Mouse (Mus musculus) Patski (cell line): ENCODE results near the gene Arpp19. TPM values are rescaled to one million over a fixed set of nuclear protein-coding genes. Genes with fewer than 3 reads are reported as not detected.

Experiments used
- ATAC-seq: fragments of 100-300 bp; one replicate; pipeline ENCODE4 v1.8.0; 2021
- CTCF ChIA-PET: fragments of 350-600 bp; sonication (Branson Sonifier 250); formaldehyde crosslinking; loops from one replicate; lab custom pipeline; 2022; ENCODE audit warnings: inconsistent platforms; lab: Charles Lee
- POLR2A ChIA-PET: fragments of 350-600 bp; sonication (Branson Sonifier 250); formaldehyde crosslinking; loops from one replicate; lab custom pipeline; 2022; ENCODE audit warnings: antibody characterized with exemption, inconsistent platforms; lab: Charles Lee
- DNase-seq: peaks from one replicate; pipeline ENCODE4 v3.0.0-alpha.2; 2011; ENCODE audit warnings: low read depth, low spot score
- H3K27me3 ChIP-seq: fragments of 371-371 bp; one replicate; pipeline ENCODE4 v1.5.1; 2021
- CTCF ChIP-seq: fragments of 100-300 bp; IDR thresholded peaks from one replicate; pipeline ENCODE4 v1.5.1; 2021
- in situ Hi-C: fragments of 300-500 bp; cut with MboI; formaldehyde crosslinking; loops from 3 replicates; pipeline ENCODE4 v1.11.1; 2018; ENCODE audit warnings: low pct_unique_long_range_greater_than_20kb, mixed read lengths
- polyA plus RNA-seq: library from polyadenylated mRNA; unstranded; gene quantifications from one replicate; pipeline ENCODE4 v1.2.3, GENCODE M21; 2021

The Arpp19 gene
- polyA plus RNA-seq, 1 experiment from 2014 or later, result 167 TPM

DNA sequence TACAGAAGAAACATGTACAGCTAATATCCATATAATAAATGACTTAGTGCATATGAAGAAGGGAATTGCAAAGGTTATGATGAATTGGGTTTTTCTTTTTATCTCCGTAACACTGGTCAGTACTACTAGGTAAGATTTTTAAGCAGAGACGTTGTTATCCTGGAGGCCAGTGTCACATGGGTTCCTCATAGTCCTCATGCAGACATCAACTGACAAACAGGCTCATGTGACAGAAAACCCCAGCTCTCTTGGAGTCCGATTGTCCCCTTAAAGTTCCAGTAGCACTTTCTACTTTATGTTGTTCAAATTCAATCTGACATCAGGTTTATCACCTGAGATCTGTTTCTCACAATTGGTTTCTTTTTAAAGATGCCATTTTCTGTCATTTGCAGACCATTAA, 51.9 kb downstream of the Arpp19 start:
- ChIA-PET POLR2A (interaction anchor here (0.8 kb wide), 1 partner anchor 41 kb away, joined by 3 read pairs; no protein-coding TSS in a partner anchor), CTCF (no interaction called here)
- DNase-seq (no peak), ATAC-seq (no peak)
- H3K27me3 ChIP-seq, result no peaks in the 10 kb centered on the region
- TF ChIP-seq CTCF, result no peak
- in situ Hi-C loops, result no loop called here

GRCm38 (mm10) chr9:75092134-75092533, 54.7 kb downstream of the Arpp19 start:
- no peak for ATAC-seq

GRCm38 (mm10) chr9:75094762-75095161, 57.3 kb downstream of the Arpp19 start:
- POLR2A ChIA-PET, result no interaction called here
- TF ChIP-seq CTCF, result no peak
- DNase-seq (no peak), ATAC-seq (no peak)
- CTCF ChIA-PET, result interaction anchor here (1.6 kb wide), 1 partner anchor 28 kb away, joined by 3 read pairs; no protein-coding TSS in a partner anchor
- in situ Hi-C loops, result no loop called here
- no peaks in the 10 kb centered on the region for H3K27me3 ChIP-seq

More at GRCm38 (mm10) chr9:75092134-75092533, 54.7 kb downstream of the Arpp19 start:
- in situ Hi-C loops, result no loop called here
- no peaks in the 10 kb centered on the region for H3K27me3 ChIP-seq
- POLR2A ChIA-PET, result no interaction called here
- no peak for TF ChIP-seq CTCF
- CTCF ChIA-PET, result no interaction called here
- DNase-seq, result no peak

GRCm38 (mm10) chr9:75098937-75099336, 61.5 kb downstream of the Arpp19 start:
- no peak for TF ChIP-seq CTCF
- ChIA-PET POLR2A (no interaction called here), CTCF (no interaction called here)
- DNase-seq (no peak), ATAC-seq (no peak)
- in situ Hi-C loops, result no loop called here
- no peaks in the 10 kb centered on the region for H3K27me3 ChIP-seq

GRCm38 (mm10) chr9:75100157-75100781, 62.9 kb downstream of the Arpp19 start:
- CTCF ChIA-PET, result interaction anchor here (1.0 to 1.4 kb wide), 2 partner anchors 14 to 51 kb away, joined by 3 to 5 read pairs; no protein-coding TSS in a partner anchor
- DNase-seq, result no peak
- no peak for TF ChIP-seq CTCF
- in situ Hi-C loops, result no loop called here
- no peaks in the 10 kb centered on the region for H3K27me3 ChIP-seq
- ATAC-seq, result no peak
- POLR2A ChIA-PET, result no interaction called here

DNA sequence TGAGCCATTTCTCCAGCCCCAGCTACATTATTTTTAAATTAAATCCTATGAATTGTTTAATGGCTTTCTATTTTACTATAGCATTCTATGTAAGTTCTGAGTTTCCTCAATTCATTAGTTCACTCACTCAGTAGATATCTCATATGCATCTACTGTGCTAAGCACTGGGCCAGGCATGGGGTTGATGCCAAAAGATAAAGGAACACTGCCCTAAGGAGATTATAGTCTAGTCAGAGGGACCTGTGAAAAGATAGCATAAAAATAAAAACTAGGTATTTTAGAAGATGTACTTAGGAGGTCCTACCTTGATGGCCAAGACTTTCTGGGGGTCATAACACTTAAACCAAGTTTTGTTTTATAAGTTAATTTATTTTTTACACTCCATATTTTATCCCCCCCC, 64.7 kb downstream of the Arpp19 start:
- ATAC-seq (no peak), DNase-seq (no peak)
- in situ Hi-C loops, result no loop called here
- CTCF ChIA-PET, result no interaction called here
- H3K27me3 ChIP-seq, result no peaks in the 10 kb centered on the region
- TF ChIP-seq CTCF, result no peak
- POLR2A ChIA-PET, result no interaction called here

Other genes starting within 250 kb of the Arpp19 start
- gene Onecut1, start 175.7 kb upstream of the Arpp19 start, polyA plus RNA-seq, result not detected
- gene Fam214a, start 84.7 kb upstream of the Arpp19 start, polyA plus RNA-seq, result 14.3 TPM
- gene Myo5a, start 33.4 kb downstream of the Arpp19 start, polyA plus RNA-seq, result 48.3 TPM
- 20.1 TPM for gene Myo5c, start 194.4 kb downstream of the Arpp19 start, polyA plus RNA-seq